Mouse (Mus musculus) embryonic facial prominence, embryonic 14.5 days (tissue): ENCODE data around the gene Ddah2. TPM values are rescaled to one million over a fixed set of nuclear protein-coding genes. Genes with fewer than 3 reads are reported as not detected.

Source experiments
- ATAC-seq: fragments of 200-750 bp; cut with Nextera tagmentation; 2 replicates; pipeline ENCODE4 v1.8.0; 2017; ENCODE audit warnings: low read depth, moderate number of reproducible peaks, moderate TSS enrichment
- DNase-seq: peaks from one replicate; pipeline ENCODE4 v3.0.0-alpha.2; 2015; ENCODE audit warnings: low spot score
- H3K27ac ChIP-seq: fragments of 300-500 bp; sonication (generic); replicated peaks from 2 replicates; pipeline ENCODE4 v1.5.1; 2014; ENCODE audit warnings: low read depth, mild to moderate bottlenecking, low read length, moderate library complexity
- H3K27me3 ChIP-seq: fragments of 300-500 bp; sonication (generic); replicated peaks from 2 replicates; pipeline ENCODE4 v1.6.1; 2014; ENCODE audit warnings: low read length; ENCODE audit not compliant: control insufficient read depth, insufficient read depth
- H3K36me3 ChIP-seq: fragments of 300-500 bp; sonication (generic); 2 replicates; pipeline ENCODE4 v1.6.1; 2014; ENCODE audit warnings: low read length, mixed read lengths; ENCODE audit not compliant: control insufficient read depth, insufficient read depth
- H3K4me1 ChIP-seq: fragments of 300-500 bp; sonication (generic); 2 replicates; pipeline ENCODE4 v1.6.1; 2014; ENCODE audit warnings: antibody characterized with exemption, low read length; ENCODE audit not compliant: control insufficient read depth, insufficient read depth
- H3K4me2 ChIP-seq: fragments of 300-500 bp; sonication (generic); 2 replicates; pipeline ENCODE4 v1.6.1; 2014; ENCODE audit warnings: low read depth, mild to moderate bottlenecking, low read length, moderate library complexity, mixed read lengths
- H3K4me3 ChIP-seq: fragments of 300-500 bp; sonication (generic); 2 replicates; pipeline ENCODE4 v1.5.1; 2014; ENCODE audit warnings: low read depth, mild to moderate bottlenecking, low read length
- H3K9ac ChIP-seq: fragments of 300-500 bp; sonication (generic); 2 replicates; pipeline ENCODE4 v1.6.1; 2014; ENCODE audit warnings: low read depth, mild to moderate bottlenecking, low read length, moderate library complexity, mixed read lengths
- H3K9me3 ChIP-seq: fragments of 300-500 bp; sonication (generic); 2 replicates; pipeline ENCODE4 v1.6.1; 2016; ENCODE audit warnings: low read length; ENCODE audit not compliant: control insufficient read depth
- WGBS: fragments of 180-500 bp; shearing (Covaris S2); extraction: QIAGEN DNeasy Blood & Tissue Kit; methylation state at CpG from one replicate; pipeline ENCODE4 v1.1.7; 2014; 5-methylcytosine and 5-hydroxymethylcytosine counted together
- polyA plus RNA-seq: library from polyadenylated mRNA; unstranded; fragments of >200 nt; fragmentation: Nextera tagmentation; extraction: Ambion mirVana; gene quantifications from 2 replicates; pipeline ENCODE4 v1.2.1, GENCODE M21; 2014

Ddah2 gene
- polyA plus RNA-seq, 1 experiment from 2014 or later: 291 TPM

DNA sequence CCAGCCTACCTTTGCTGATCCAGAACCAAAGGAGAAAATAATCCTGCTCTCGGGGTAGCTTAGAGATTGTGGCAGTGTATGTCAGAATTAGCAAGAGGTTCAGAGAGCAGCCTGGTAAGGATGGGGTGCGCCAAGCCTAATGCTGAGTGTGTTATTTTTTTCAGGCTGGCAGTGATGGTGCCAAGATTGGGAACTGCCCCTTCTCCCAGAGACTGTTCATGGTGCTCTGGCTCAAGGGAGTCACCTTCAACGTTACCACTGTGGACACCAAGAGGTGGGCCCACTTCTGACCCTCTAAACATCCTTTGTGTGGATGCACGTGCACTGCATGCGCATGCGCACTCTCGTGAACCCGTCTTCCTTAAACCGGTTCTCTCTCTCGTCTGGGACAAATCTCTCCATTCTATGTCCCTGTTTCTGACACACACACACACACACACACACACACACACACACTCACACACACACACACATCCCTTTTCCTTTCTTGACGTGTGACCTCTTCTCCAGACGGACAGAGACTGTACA is 6.5 kb upstream of the Ddah2 start:
- 68% methylated on average over 12 of the region's 12 CpGs for WGBS
- H3K36me3 ChIP-seq: peaks cover 47% of the 10 kb centered on the region
- H3K27ac ChIP-seq: peak overlapping the region; percentile 96
- peaks cover 30% of the 10 kb centered on the region for H3K4me1 ChIP-seq
- peak overlapping the region; percentile 83 for H3K4me2 ChIP-seq
- DNase-seq (no peak), ATAC-seq (no peak)
- no peaks in the 10 kb centered on the region for H3K9me3 ChIP-seq
- H3K4me3 ChIP-seq: peak overlapping the region; percentile 61
- H3K27me3 ChIP-seq: no peaks in the 10 kb centered on the region
- peak overlapping the region; percentile 84 for H3K9ac ChIP-seq

DNA sequence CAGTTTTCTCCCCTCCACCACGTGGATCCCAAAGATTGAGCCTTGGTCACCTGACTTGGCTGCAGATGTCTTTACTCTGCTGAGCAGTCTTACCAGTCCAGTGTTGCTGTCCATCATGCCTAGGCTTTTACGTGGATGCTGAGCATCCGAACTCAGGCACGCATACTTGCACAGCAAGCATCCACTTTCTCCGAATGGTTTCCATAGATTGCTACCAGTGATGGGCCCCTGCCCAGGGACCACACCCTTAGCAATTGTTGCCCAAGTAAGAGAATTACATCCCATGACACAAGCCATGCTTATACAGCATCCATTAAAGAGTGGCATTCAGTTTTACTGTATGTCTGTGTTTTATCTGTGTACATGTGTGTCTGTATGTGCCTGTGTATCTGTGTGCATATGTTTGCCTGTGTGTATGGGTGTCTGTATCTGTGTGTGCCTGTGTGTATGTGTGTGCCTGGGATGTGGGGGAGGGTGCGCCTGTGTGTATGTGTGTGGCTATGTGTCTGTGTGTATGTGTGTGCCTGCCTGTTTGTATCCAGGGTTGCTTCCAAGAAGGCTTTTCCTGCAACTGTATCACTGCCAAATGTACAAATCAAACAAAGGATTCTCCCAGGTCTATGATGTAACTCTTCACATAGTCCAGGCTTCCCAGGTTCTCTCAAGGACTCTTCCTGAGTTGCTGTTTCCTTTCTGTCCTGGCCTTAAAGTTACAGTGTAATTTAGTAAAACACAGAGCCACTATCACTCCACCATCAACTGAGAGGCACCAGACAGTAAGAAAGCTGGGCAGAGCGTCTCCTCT is 2.9 kb upstream of the Ddah2 start:
- peaks cover 64% of the 10 kb centered on the region for H3K36me3 ChIP-seq
- 87% methylated on average over 7 of the region's 7 CpGs for WGBS

DNA sequence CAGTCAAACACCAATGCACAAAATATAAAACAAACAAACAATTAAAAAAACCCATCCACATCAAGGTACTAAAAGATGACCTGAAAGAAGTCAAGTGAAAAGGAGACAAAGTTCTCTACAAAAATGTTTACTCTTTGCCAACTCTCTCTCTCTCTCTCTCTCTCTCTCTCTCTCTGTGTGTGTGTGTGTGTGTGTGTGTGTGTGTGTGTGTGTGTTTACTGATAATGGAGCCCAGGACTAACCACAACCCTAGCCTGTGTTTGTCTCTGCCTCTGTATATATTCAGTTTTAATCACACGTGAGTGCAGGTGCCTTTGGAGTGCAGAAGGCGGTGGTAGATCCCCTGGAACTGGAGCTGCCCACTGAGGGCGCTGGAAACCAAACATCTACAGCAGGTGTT is 1.7 kb upstream of the Ddah2 start:
- peaks cover 3% of the 10 kb centered on the region for H3K4me1 ChIP-seq
- no peak overlapping the region for H3K4me3 ChIP-seq
- H3K4me2 ChIP-seq: no peak overlapping the region
- no peak overlapping the region for H3K9ac ChIP-seq
- no peak overlapping the region for H3K27ac ChIP-seq
- peaks cover 74% of the 10 kb centered on the region for H3K36me3 ChIP-seq
- WGBS: 79% methylated on average over 3 of the region's 3 CpGs
- ATAC-seq (no peak), DNase-seq (no peak)
- no peaks in the 10 kb centered on the region for H3K27me3 ChIP-seq
- no peaks in the 10 kb centered on the region for H3K9me3 ChIP-seq

More for the DNA sequence above, 2.9 kb upstream of the Ddah2 start:
- H3K9me3 ChIP-seq: no peaks in the 10 kb centered on the region
- no peak overlapping the region for H3K9ac ChIP-seq
- no peaks in the 10 kb centered on the region for H3K27me3 ChIP-seq
- DNase-seq (no peak), ATAC-seq (no peak)
- H3K4me3 ChIP-seq: no peak overlapping the region
- peaks cover 8% of the 10 kb centered on the region for H3K4me1 ChIP-seq
- no peak overlapping the region for H3K4me2 ChIP-seq
- H3K27ac ChIP-seq: no peak overlapping the region

DNA sequence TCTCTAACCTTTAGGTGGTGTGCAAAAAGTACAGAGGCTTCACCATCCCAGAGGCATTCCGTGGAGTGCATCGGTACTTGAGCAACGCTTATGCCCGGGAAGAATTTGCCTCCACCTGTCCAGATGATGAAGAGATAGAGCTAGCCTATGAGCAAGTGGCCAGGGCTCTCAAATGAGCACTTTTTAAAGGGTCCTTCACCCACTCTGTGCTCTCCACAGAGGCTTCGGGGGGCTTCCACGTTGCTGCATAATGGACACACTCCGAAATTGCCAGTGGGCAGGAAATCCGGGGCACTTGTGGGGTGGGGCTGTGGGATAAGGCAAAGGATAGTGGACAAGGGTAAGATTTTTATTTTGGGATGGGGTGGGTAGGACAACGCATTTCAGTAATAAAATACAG is 519 bp upstream of the Ddah2 start:
- WGBS: 58% methylated on average over 9 of the region's 9 CpGs
- H3K9ac ChIP-seq: peak overlapping the region; percentile 85; the same call in 1 of the 2 replicates
- ATAC-seq: no peak

DNA sequence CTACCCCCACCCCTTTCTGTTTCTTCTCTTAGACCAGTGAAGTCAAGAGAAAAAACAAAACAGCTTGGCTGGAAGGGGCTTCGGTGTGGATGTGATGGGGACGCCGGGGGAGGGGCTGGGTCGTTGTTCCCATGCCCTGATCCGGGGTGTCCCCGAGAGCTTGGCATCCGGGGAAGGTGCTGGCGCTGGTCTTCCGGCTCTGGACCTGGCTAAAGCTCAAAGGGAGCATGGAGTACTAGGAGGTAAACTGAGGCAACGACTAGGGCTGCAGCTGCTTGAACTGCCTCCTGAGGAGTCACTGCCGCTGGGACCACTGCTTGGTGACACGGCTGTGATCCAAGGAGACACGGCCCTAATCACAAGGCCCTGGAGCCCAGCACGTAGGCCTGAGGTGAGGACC is 1.2 kb downstream of the Ddah2 start:
- no peak for ATAC-seq
- Histone ChIP-seq H3K4me3 (peak overlapping the region; percentile 65), H3K27ac (peak overlapping the region; percentile 92; the same call in 1 of the 2 replicates), H3K9ac (peak overlapping the region; percentile 85), H3K4me2 (peak overlapping the region; percentile 86), H3K36me3 (peaks cover 57% of the 10 kb centered on the region), H3K27me3 (peaks cover under 1% of the 10 kb centered on the region; the same call in 1 of the 2 replicates), H3K4me1 (peaks cover 6% of the 10 kb centered on the region; the same call in 1 of the 2 replicates), H3K9me3 (no peaks in the 10 kb centered on the region)
- 27% methylated on average over 14 of the region's 14 CpGs for WGBS
- DNase-seq: no peak

More for the DNA sequence above, 519 bp upstream of the Ddah2 start:
- H3K27me3 ChIP-seq: no peaks in the 10 kb centered on the region
- no peak for DNase-seq
- no peaks in the 10 kb centered on the region; the same call in 1 of the 2 replicates for H3K4me1 ChIP-seq
- peaks cover 72% of the 10 kb centered on the region for H3K36me3 ChIP-seq
- H3K4me2 ChIP-seq: peak overlapping the region; percentile 86
- H3K4me3 ChIP-seq: peak overlapping the region; percentile 65; the same call in 1 of the 2 replicates
- H3K9me3 ChIP-seq: no peaks in the 10 kb centered on the region
- peak overlapping the region; percentile 92 for H3K27ac ChIP-seq

DNA sequence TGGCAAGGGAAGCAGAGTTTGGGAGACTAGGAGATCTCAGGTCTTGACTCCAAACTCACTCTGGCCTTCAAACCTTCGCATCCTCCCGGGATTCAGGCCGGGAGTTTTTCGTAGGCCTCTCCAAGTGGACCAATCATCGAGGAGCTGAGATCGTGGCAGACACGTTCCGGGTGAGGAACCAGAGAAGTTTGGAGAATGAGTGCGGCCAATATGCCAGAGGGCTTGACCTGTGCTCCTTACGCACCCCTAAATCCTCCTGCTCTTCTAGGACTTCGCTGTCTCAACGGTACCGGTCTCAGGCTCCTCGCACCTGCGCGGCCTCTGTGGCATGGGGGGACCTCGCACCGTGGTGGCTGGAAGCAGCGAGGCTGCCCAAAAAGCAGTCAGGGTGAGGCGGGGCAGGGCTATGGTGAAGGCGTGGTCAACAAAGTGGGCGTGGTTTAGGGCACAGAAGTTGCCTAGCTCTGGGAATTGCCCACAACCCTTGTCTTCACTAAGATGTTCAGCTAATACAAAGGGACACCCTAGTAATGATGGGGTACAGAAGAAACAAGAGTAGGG is 2.0 kb downstream of the Ddah2 start:
- H3K36me3 ChIP-seq: peaks cover 49% of the 10 kb centered on the region
- no peak for DNase-seq
- peak overlapping the region; percentile 65 for H3K4me3 ChIP-seq
- no peak overlapping the region for H3K27ac ChIP-seq
- H3K9ac ChIP-seq: peak overlapping the region; percentile 85
- H3K4me2 ChIP-seq: peak overlapping the region; percentile 86
- H3K9me3 ChIP-seq: no peaks in the 10 kb centered on the region
- 58% methylated on average over 22 of the region's 22 CpGs for WGBS
- peaks cover 7% of the 10 kb centered on the region for H3K27me3 ChIP-seq
- H3K4me1 ChIP-seq: peaks cover 6% of the 10 kb centered on the region; the same call in 1 of the 2 replicates
- ATAC-seq: no peak

DNA sequence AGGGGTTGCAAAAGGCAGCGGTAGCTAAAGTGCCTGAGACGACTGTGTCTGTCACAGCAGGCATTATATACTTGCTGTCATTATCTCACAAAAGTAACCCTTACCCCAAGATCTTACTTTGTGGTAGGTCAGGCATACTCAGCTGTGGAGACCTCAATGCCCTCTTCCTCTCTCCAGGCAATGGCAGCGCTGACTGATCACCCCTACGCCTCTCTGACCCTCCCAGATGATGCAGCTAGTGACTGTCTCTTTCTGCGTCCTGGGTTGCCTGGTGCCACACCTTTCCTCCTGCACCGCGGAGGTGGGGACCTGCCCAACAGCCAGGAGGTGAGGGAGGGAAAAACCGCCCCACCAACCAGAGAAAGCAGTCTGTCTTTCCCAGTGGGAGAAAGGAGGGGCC is 2.5 kb downstream of the Ddah2 start:
- Histone ChIP-seq H3K9me3 (no peaks in the 10 kb centered on the region), H3K36me3 (peaks cover 44% of the 10 kb centered on the region), H3K4me1 (peaks cover 6% of the 10 kb centered on the region; the same call in 1 of the 2 replicates), H3K9ac (no peak overlapping the region), H3K4me2 (peak overlapping the region; percentile 86), H3K27ac (no peak overlapping the region), H3K4me3 (no peak overlapping the region), H3K27me3 (peaks cover 10% of the 10 kb centered on the region)
- 74% methylated on average over 8 of the region's 8 CpGs for WGBS
- DNase-seq: no peak
- ATAC-seq: no peak

DNA sequence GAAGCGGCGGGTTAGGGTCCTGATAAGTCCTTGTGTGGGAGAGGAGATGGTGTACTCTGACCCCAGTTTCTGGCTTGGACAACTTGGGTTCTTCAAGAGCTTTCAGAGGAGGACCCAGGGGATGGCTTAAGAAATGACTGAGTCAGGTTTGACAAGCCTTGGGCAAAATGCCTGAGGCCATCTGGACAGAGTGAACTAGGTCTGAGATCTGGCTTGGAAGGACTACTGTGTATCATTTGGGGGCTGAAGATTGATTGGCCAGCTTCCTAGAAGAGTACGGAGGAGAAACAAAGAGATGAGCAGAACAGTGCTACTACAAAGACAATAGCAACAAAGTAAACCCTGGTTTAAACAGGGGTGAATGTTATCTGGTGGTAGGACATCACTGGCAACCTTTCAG is 4.6 kb downstream of the Ddah2 start:
- peaks cover 27% of the 10 kb centered on the region for H3K36me3 ChIP-seq
- WGBS: 93% methylated on average over 3 of the region's 3 CpGs
- DNase-seq (no peak), ATAC-seq (no peak)
- no peaks in the 10 kb centered on the region for H3K9me3 ChIP-seq
- H3K4me2 ChIP-seq: no peak overlapping the region
- H3K4me1 ChIP-seq: peaks cover 6% of the 10 kb centered on the region; the same call in 1 of the 2 replicates
- no peak overlapping the region for H3K9ac ChIP-seq
- H3K27me3 ChIP-seq: peaks cover 20% of the 10 kb centered on the region
- H3K4me3 ChIP-seq: no peak overlapping the region
- no peak overlapping the region for H3K27ac ChIP-seq
